7 mouse cellular contexts compared by ENCODE assay signal in genomic region chr5:148332622-148332974, GRCm38 (mm10).
DNase-seq lines count a peak whose midpoint lies in the region; ATAC-seq lines count a peak whose summit lies in the region.

No protein-coding gene starts in this region.

- peak; percentile 89 for ATAC-seq in activated CD4-positive, CD25-positive, alpha-beta regulatory T cell, adult 4 months
- peak; percentile 89 for ATAC-seq in megakaryocyte progenitor cell, adult 5-6 weeks (replicated peaks; ENCODE audit: poor library complexity)

- DNase-seq in cerebellum, postnatal 36 days = peak; percentile 70 to 82
- peak; percentile 45 for DNase-seq in gastrocnemius, adult 8-10 months (ENCODE audit: low spot score in 2 of 2)
- peak; percentile 83 for DNase-seq in induced T-regulatory cell, adult 2 months (ENCODE audit: low read depth)
- peak; percentile 23 to 76 for DNase-seq in left cerebral cortex, adult 9 months (ENCODE audit: low spot score in 2 of 2)
- peak; percentile 68 to 83 for DNase-seq in right cerebral cortex, postnatal 10 days (ENCODE audit: low spot score in 2 of 2)

Comparison
In these comparisons a context has a peak if more than half of its experiments do, and no peak if none do; other contexts are left out.
1. Peak in every context shown above with its lines: DNase-seq and ATAC-seq.